Mouse (Mus musculus) erythroblast, embryonic 14.5 days (primary cell): ENCODE measurements around the gene Fgf8.

Experiments used
- GATA1 ChIP-seq: IDR thresholded peaks from 2 replicates; pipeline ENCODE4 v1.6.1; 2012; ENCODE audit warnings: low read length, inconsistent platforms, mixed read lengths
- TAL1 ChIP-seq: IDR thresholded peaks from 3 replicates; pipeline ENCODE4 v1.6.1; 2012; ENCODE audit warnings: low read length, inconsistent platforms, mixed read lengths

DNA sequence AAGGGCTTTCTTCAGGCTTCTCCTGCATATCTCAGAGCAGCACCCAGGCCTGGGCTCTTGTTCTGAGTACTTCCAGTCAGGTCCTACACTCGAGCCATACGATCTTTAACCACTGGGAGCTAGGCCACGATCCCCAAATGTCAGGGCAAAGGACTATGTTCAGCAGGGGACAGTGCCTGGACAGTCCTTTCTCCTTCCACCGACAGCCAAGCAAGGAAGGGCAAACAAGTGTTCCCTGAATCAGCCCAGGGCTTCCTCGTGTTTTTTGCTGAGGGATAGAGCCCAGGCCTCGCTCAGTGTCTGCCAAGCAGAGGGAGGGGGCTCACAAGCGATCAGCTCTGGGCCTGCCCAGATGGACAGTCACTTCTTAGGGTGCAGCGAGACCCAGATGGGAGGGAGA is 12.7 kb downstream of the Fgf8 start:
- TF ChIP-seq GATA1 (no peak), TAL1 (no peak)
